ENCODE assay signal across 8 mouse cellular contexts in genomic region chr10:100486701-100487096, GRCm38 (mm10). TPM values are rescaled to one million over a fixed set of nuclear protein-coding genes. Genes with fewer than 3 reads are reported as not detected.
A peak's percentile ranks its signal among the peaks of the same experiment; 100 is the strongest.
DNase-seq lines count a peak whose midpoint lies in the region; ATAC-seq and TF ChIP-seq lines count a peak whose summit lies in the region.

No protein-coding gene starts in this region.

- no peak; the same call in none of the 2 replicates for ATAC-seq in hindbrain, embryonic 12.5 days (ENCODE audit: low FRiP score)

- WGBS in hindbrain, embryonic 12.5 days, result 0% methylated on average over 13 of the region's 13 CpGs

- no peak for TF ChIP-seq POLR2A in cortical plate, adult 2 months (IDR thresholded peaks at IDR 0.05; ENCODE audit: extremely low read depth, insufficient read depth, low read length)

- H3K9me3 ChIP-seq in hindbrain, embryonic 12.5 days (replicated peaks), result no peaks in the 10 kb centered on the region
- no peaks in the 10 kb centered on the region for H3K9me3 ChIP-seq in megakaryocyte, embryonic 14.5 days

- no peaks in the 10 kb centered on the region for H3K27me3 ChIP-seq in hindbrain, embryonic 12.5 days
- no peaks in the 10 kb centered on the region for H3K27me3 ChIP-seq in megakaryocyte, embryonic 14.5 days (replicated peaks)

- H3K9ac ChIP-seq in hindbrain, embryonic 12.5 days, result peak overlapping the region; percentile 85

- no peak overlapping the region for H3K27ac ChIP-seq in cortical plate, adult 2 months (ENCODE audit: insufficient read depth, low read length)
- peak overlapping the region; percentile 74; the same call in 1 of the 2 replicates for H3K27ac ChIP-seq in hindbrain, embryonic 12.5 days

- peak overlapping the region; percentile 80 for H3K4me2 ChIP-seq in hindbrain, embryonic 12.5 days (replicated peaks)

- TF ChIP-seq CTCF in cortical plate, adult 2 months (IDR thresholded peaks at IDR 0.05; ENCODE audit: extremely low read depth, insufficient read depth, low read length), result no peak

- no peaks in the 10 kb centered on the region for H3K4me1 ChIP-seq in cortical plate, adult 2 months (ENCODE audit: control insufficient read depth, insufficient read depth, low read length)
- 0 out of 2 replicates have a peak, but pooled peaks cover 4% of the 10 kb centered on the region for H3K4me1 ChIP-seq in hindbrain, embryonic 12.5 days
- peaks cover 25% of the 10 kb centered on the region for H3K4me1 ChIP-seq in megakaryocyte, embryonic 14.5 days

- no peaks in the 10 kb centered on the region for H3K36me3 ChIP-seq in hindbrain, embryonic 12.5 days
- peaks cover 7% of the 10 kb centered on the region for H3K36me3 ChIP-seq in megakaryocyte, embryonic 14.5 days (replicated peaks; ENCODE audit: low read length)

- H3K4me3 ChIP-seq in cortical plate, adult 2 months (ENCODE audit: insufficient read depth, low read length), result peak overlapping the region; percentile 73
- H3K4me3 ChIP-seq in hindbrain, embryonic 12.5 days, result peak overlapping the region; percentile 83
- peak overlapping the region; percentile 97 for H3K4me3 ChIP-seq in megakaryocyte, embryonic 14.5 days (replicated peaks)

- peak; percentile 41 for DNase-seq in embryo, embryonic 10 days (ENCODE audit: low spot score)
- no peak for DNase-seq in embryo, embryonic 9.5 days (ENCODE audit: extremely low spot score)
- peak; percentile 43 for DNase-seq in 416B (ENCODE audit: low read depth)
- no peak for DNase-seq in cerebellum, postnatal 4 days (ENCODE audit: low spot score in 2 of 2)
- DNase-seq in Muller cell, postnatal 12 days (ENCODE audit: inconsistent ontology term), result no peak

RNA-seq across cellular contexts. Expression of gene Tmtc3, which starts 0.5 kb away (rescaled TPM):
- 6.3 and 6.6 TPM in 2 replicates for polyA plus RNA-seq in cortical plate, adult 2 months (2012; rRNA removed)
- polyA plus RNA-seq in hindbrain, embryonic 12.5 days (2016; fragmentation: Nextera tagmentation; extraction: Ambion mirVana), result 19.2 and 20.4 TPM in 2 replicates
- 0.31 TPM in 1 of 2 replicates, not detected in the other for polyA plus RNA-seq in megakaryocyte, embryonic 14.5 days (2012; ENCODE audit: insufficient read depth, low replicate concordance)

RNA-seq across cellular contexts. Expression of gene Cep290, which starts 0.7 kb away (rescaled TPM):
- 7.8 and 8.1 TPM in 2 replicates for polyA plus RNA-seq in cortical plate, adult 2 months (2012; rRNA removed)
- 6.3 and 8.1 TPM in 2 replicates for polyA plus RNA-seq in hindbrain, embryonic 12.5 days (2016; fragmentation: Nextera tagmentation; extraction: Ambion mirVana)
- 0.12 TPM in 1 of 2 replicates, not detected in the other for polyA plus RNA-seq in megakaryocyte, embryonic 14.5 days (2012; ENCODE audit: insufficient read depth, low replicate concordance)

Comparison
In these comparisons a context has a peak if more than half of its experiments do, and no peak if none do; other contexts are left out.
1. DNase-seq: peak in embryo, embryonic 10 days (single experiment) and 416B (single experiment); none in embryo, embryonic 9.5 days (single experiment), cerebellum, postnatal 4 days (0 of 2) and Muller cell, postnatal 12 days (single experiment).
2. Peak in every context shown above with its lines, with median percentiles within 50 percentile points of each other: H3K4me3 ChIP-seq.